Mouse (Mus musculus) C2C12 (cell line): Measurements from ENCODE around the gene Mepce. TPM values are rescaled to one million over a fixed set of nuclear protein-coding genes. Genes with fewer than 3 reads are reported as not detected.

ENCODE experiments used
- H3K27me3 ChIP-seq: one replicate; pipeline ENCODE4 v1.6.1; 2011; ENCODE audit not compliant: control insufficient read depth, insufficient read depth, insufficient read length
- H3K36me3 ChIP-seq: one replicate; pipeline ENCODE4 v1.6.1; 2011; ENCODE audit not compliant: control insufficient read depth, insufficient read depth
- H3K4me3 ChIP-seq: one replicate; pipeline ENCODE4 v1.5.1; 2011; ENCODE audit warnings: mild to moderate bottlenecking, control low read depth; ENCODE audit not compliant: poor library complexity, insufficient read depth, severe bottlenecking
- H3K79me2 ChIP-seq: one replicate; pipeline ENCODE4 v1.6.1; 2011; ENCODE audit not compliant: control insufficient read depth, insufficient read depth
- H3K79me3 ChIP-seq: one replicate; pipeline ENCODE4 v1.6.1; 2011; ENCODE audit warnings: low read depth, control low read depth
- H3ac ChIP-seq: one replicate; pipeline ENCODE3; 2011; ENCODE audit warnings: low read depth; ENCODE audit not compliant: control insufficient read depth, insufficient read length
- CEBPB ChIP-seq: IDR thresholded peaks from one replicate; pipeline ENCODE4 v1.6.1; 2011; ENCODE audit warnings: low read depth, mild to moderate bottlenecking, control low read depth, moderate library complexity
- CTCF ChIP-seq: IDR thresholded peaks from one replicate; pipeline ENCODE4 v1.5.1; 2011; ENCODE audit not compliant: control insufficient read depth, insufficient read depth, insufficient read length
- FOSL1 ChIP-seq: IDR thresholded peaks from one replicate; pipeline ENCODE4 v1.8.0; 2011; ENCODE audit warnings: mild to moderate bottlenecking, low read length; ENCODE audit not compliant: poor library complexity, insufficient read depth, severe bottlenecking
- MAX ChIP-seq: IDR thresholded peaks from one replicate; pipeline ENCODE4 v1.6.1; 2011; ENCODE audit warnings: mild to moderate bottlenecking, control low read depth
- MYOD1 ChIP-seq: IDR thresholded peaks from one replicate; pipeline ENCODE4 v1.6.1; 2011; ENCODE audit warnings: low read depth; ENCODE audit not compliant: control insufficient read depth, insufficient read length
- MYOG ChIP-seq: IDR thresholded peaks from one replicate; pipeline ENCODE4 v1.6.1; 2011; ENCODE audit not compliant: control insufficient read depth, insufficient read length; ENCODE audit errors: extremely low read depth
- USF1 ChIP-seq: IDR thresholded peaks from one replicate; pipeline ENCODE4 v1.6.1; 2011; ENCODE audit warnings: low read depth, mild to moderate bottlenecking, control low read depth, moderate library complexity
- polyA plus RNA-seq: library from polyadenylated mRNA; unstranded; fragments of >200 nt; fragmentation: generic; extraction: Trizol; gene quantifications from one replicate; pipeline ENCODE4 v1.2.1, GENCODE M21; 2012; ENCODE audit warnings: missing spikeins

The Mepce gene
- polyA plus RNA-seq, 1 experiment, result 44.6 TPM

GRCm38 (mm10) chr5:137744197-137744596 is 43.3 kb downstream of the Mepce start:
- no peak overlapping the region for H3K4me3 ChIP-seq
- TF ChIP-seq CEBPB (no peak), MYOD1 (no peak), MAX (no peak), CTCF (no peak), MYOG (no peak), USF1 (no peak), FOSL1 (no peak)
- no peak overlapping the region for H3ac ChIP-seq
- no peaks in the 10 kb centered on the region for H3K36me3 ChIP-seq
- peaks cover 32% of the 10 kb centered on the region for H3K79me2 ChIP-seq
- H3K79me3 ChIP-seq, result peaks cover 14% of the 10 kb centered on the region
- H3K27me3 ChIP-seq, result no peaks in the 10 kb centered on the region

GRCm38 (mm10) chr5:137742836-137743235 is 44.6 kb downstream of the Mepce start:
- no peak overlapping the region for H3ac ChIP-seq
- H3K4me3 ChIP-seq, result no peak overlapping the region
- H3K36me3 ChIP-seq, result no peaks in the 10 kb centered on the region
- TF ChIP-seq CTCF (no peak), MYOD1 (no peak), USF1 (no peak)
- H3K79me3 ChIP-seq, result peaks cover 8% of the 10 kb centered on the region
- no peaks in the 10 kb centered on the region for H3K27me3 ChIP-seq
- peaks cover 19% of the 10 kb centered on the region for H3K79me2 ChIP-seq

- no peaks in the 10 kb centered on the region for H3K36me3 ChIP-seq
- H3K79me2 ChIP-seq, result peaks cover 11% of the 10 kb centered on the region
- H3K27me3 ChIP-seq, result no peaks in the 10 kb centered on the region
- H3K79me3 ChIP-seq, result peaks cover 3% of the 10 kb centered on the region
- TF ChIP-seq MAX (no peak), MYOG (no peak), USF1 (no peak), MYOD1 (no peak), CTCF (no peak), FOSL1 (no peak), CEBPB (no peak)
- H3K4me3 ChIP-seq, result no peak overlapping the region
- H3ac ChIP-seq, result no peak overlapping the region
These were observed 45.4 kb downstream of the Mepce start for GRCm38 (mm10) chr5:137742048-137742447.

DNA sequence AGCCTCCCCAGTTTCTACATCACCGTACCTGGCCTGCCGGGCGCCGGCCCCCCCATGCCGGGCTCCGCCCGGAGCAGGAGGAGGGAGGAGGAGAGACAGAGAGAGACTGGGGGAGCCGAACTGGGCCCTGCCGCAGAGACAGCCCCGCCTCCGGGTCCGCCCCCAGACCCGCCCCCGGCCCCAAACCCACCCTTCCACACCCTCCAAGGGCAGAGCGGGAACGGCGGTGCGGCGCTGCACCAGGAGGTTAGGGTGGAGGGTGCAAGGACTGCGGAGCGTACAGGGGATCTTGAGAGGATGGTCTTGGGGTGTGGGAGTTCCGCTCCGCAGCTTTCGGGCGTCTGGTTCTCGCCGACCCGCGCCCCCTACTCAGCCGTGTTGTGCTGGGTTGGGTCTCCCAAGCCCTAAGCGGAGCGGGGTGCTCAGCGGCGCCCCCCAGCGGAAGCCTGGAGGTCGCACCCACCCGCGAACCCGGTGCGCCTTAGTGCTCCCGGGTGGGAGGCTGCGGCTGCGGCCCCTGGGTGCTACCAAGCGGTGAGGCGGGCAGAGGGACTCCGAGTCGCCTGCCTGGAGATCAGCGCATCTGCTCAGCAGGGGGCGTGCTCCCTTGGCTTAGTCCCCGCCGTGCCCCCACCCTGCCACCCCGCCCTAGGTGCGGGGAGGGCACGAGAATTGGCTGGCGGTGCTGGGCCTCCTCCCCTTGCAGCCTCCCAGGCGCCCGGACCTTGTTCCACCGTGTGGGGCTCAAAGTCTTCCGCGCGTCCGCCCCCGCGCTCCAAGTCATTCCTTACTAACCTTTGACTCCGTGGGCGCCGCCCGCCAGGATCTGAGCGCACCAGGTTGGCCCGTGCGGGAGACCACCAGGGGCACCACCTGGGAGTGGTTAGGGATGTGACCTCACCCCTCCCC is 46.2 kb downstream of the Mepce start, which contains the start of gene Nyap1:
TSS of gene Nyap1 (minus strand) at position 585 of the 909 bp plus-strand sequence.
- Histone ChIP-seq H3K79me2 (peaks cover 3% of the 10 kb centered on the region), H3K4me3 (peak within 1 kb of the TSS; percentile 36), H3K36me3 (no peaks in the 10 kb centered on the region), H3K27me3 (no peaks in the 10 kb centered on the region), H3K79me3 (no peaks in the 10 kb centered on the region), H3ac (peak within 1 kb of the TSS; percentile 6)
- TF ChIP-seq MAX (no peak), CTCF (peak; percentile 85)

DNA sequence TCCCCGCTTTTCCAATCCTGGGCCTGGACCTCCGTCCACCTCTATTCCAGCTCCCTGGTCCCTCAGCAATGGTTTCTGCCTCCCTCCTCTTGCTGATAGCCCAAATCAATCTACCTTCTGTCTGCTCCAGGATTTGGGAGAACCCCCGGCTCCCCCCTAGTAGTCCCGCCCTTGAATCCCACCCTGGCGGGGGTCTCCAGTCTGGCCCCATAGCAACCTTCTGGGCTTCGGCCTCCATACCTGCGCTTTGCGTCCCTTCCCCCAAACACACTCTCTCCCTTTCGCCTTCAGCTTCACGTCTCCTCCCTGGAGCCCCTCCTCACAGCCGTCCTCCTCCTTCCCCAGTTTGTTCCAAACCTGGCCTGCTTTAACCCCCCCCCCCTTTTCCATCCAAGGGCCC is 46.9 kb downstream of the Mepce start:
- H3ac ChIP-seq, result no peak overlapping the region
- no peaks in the 10 kb centered on the region for H3K79me3 ChIP-seq
- H3K27me3 ChIP-seq, result no peaks in the 10 kb centered on the region
- no peaks in the 10 kb centered on the region for H3K79me2 ChIP-seq
- no peaks in the 10 kb centered on the region for H3K36me3 ChIP-seq
- H3K4me3 ChIP-seq, result peak overlapping the region; percentile 36
- TF ChIP-seq FOSL1, result no peak
- TF ChIP-seq MAX, result no peak
- no peak for TF ChIP-seq USF1
- TF ChIP-seq CEBPB, result no peak
- TF ChIP-seq MYOG, result no peak
- TF ChIP-seq CTCF, result no peak
- no peak for TF ChIP-seq MYOD1

GRCm38 (mm10) chr5:137739471-137739870 is 48.0 kb downstream of the Mepce start:
- Histone ChIP-seq H3K79me3 (no peaks in the 10 kb centered on the region), H3K36me3 (no peaks in the 10 kb centered on the region), H3ac (no peak overlapping the region), H3K4me3 (no peak overlapping the region), H3K27me3 (no peaks in the 10 kb centered on the region), H3K79me2 (no peaks in the 10 kb centered on the region)
- TF ChIP-seq USF1 (no peak), CTCF (no peak), MYOD1 (no peak), FOSL1 (no peak), MAX (no peak), CEBPB (no peak), MYOG (no peak)
